Mouse (Mus musculus): ENCODE measurements around the gene Dcaf6.

- TF ChIP-seq POLR2A (IDR thresholded peaks at IDR 0.05; ENCODE audit: insufficient read depth, low read depth, low read length) (no peak), CTCF (IDR thresholded peaks at IDR 0.05; ENCODE audit: insufficient read depth, low read depth, low read length) (no peak)
Measured at GRCm38 (mm10) chr1:165301108-165301507, 159.2 kb downstream of the Dcaf6 start.
